Mouse (Mus musculus): ENCODE measurements around the gene Adgrl3.

Gene Adgrl3

GRCm38 (mm10) chr5:81019590-81020254 is at the start of gene Adgrl3:
TSS of gene Adgrl3 (plus strand) at chr5:81020138.
- no peak for DNase-seq (ENCODE audit: low spot score)

GRCm38 (mm10) chr5:81019166-81019565 is 772 bp upstream of the Adgrl3 start:
- no peak for DNase-seq (ENCODE audit: low spot score)

- no peak for DNase-seq (ENCODE audit: low spot score)
These were observed 505 bp downstream of the Adgrl3 start for GRCm38 (mm10) chr5:81020281-81021005.

DNA sequence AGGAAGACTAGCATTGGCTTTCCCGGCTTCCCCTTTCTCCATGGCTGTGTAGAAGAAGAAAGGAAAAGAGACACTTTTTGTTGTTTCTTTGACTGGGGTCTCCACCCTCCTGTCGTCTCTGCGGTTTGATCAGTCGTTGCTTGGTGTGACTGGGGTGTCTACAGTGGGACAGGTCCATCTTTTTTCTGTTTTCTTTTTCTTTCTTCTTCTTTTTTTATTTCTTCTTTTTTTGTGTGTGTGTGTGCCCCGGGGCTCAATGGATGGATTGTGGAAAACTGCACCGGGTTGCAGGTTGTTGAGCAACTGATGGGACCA is 1.0 kb downstream of the Adgrl3 start:
- DNase-seq (ENCODE audit: low spot score): no peak

GRCm38 (mm10) chr5:81021331-81021863 is 1.5 kb downstream of the Adgrl3 start:
- no peak for DNase-seq (ENCODE audit: low spot score)

GRCm38 (mm10) chr5:81021864-81022305 is 1.9 kb downstream of the Adgrl3 start:
- no peak for DNase-seq (ENCODE audit: low spot score)

GRCm38 (mm10) chr5:81022306-81023071 is 2.6 kb downstream of the Adgrl3 start:
- no peak for DNase-seq (ENCODE audit: low spot score)

DNA sequence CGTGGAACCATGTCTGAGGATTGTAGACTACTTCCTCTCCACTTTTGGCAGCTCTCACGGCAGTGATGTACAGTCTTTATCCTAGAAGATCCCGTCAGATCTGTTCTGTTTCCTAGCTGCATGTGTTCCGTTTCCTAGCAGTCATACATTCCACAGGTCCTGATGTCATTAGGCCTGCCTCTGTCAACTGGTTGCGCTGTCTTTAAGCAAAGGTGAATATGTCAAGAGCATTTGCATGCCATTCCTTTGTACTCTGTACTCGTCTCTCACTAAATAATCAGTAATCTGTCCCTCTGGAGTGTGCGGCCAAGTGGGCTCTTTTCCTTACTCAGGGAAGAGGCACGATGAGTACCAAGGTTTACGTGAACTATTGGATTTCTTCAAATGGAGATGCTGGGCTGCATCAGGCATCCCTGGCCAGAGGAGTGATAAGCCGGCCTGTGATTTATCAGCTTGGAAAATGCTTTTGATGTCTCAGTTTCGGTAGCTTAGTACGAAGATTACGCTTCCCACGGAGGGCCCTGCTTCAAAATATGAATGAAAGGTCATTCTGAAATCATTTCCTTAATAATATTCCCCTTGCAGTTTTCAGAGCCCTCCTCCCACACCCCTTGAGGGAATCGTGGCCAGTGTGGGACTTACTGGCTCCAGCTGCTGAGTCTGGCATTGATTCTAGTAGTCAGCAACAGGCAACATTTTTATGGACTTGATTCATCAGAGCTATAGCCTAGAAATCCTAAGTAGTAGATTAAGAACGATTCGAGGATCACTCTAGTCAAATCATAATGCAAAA is 4.2 kb downstream of the Adgrl3 start:
- no peak for DNase-seq (ENCODE audit: low spot score)

- DNase-seq (ENCODE audit: low spot score): no peak
These were observed 8.9 kb downstream of the Adgrl3 start for GRCm38 (mm10) chr5:81028875-81029274.

DNA sequence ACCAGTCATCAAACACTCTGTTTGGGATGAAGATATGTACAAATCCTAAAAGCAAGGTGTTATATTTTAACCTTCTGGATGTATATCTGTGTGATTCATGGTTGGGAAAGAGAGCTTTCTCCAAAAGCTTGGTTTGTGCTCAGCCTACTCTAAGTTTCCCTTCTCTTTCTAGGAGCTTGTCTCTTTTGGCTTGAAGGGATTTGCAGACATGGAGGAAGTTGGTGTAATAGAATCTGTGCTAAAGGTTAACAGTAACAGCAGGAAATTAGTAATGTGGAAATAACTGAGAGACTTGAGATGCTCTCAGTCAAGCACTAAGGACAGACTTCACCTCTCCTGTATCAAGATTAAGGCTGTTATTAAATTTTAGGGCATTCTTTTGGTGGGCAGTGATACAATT is 17.2 kb downstream of the Adgrl3 start:
- DNase-seq (ENCODE audit: low spot score): peak; percentile 21

DNA sequence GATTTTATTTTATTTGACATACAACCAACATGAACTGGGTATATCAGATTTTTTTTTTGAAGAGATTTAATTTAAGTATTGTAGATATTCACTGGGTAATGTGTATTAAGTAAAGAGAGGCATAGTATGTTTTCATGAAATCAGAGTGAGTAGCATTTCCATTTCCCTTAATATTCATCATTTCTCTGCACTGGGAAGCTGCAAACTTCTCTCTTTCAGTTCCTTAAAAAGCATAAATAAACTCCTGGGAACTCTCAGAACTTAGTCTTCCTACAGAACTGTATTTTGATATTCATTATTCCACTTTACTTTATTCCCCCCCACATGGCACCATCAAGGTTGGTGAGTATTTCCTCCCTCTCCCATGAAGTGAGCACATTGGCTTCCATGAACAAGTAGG is 23.9 kb downstream of the Adgrl3 start:
- DNase-seq (ENCODE audit: low spot score): no peak

- no peak for DNase-seq (ENCODE audit: low spot score)
These were observed 26.2 kb downstream of the Adgrl3 start for GRCm38 (mm10) chr5:81046128-81046527.

DNA sequence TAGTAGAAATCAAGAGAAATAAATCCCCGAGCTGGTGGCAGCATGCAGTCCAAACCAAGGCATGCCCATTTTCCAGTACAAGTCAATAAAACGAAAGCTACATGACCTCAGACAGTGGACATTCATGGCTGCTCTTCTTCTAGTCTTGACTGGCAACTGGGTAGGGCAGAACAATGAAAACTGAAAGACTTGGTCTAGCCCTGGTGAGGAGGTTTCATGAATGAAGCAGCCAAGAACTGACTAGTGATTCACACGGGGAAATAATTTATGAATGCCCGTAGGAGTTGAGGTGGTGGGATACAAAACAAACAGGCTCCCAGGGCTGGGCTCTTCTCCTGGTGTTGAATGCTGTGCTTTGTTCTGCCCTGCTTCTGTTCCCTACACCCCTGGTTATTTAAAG is 34.7 kb downstream of the Adgrl3 start:
- DNase-seq (ENCODE audit: low spot score): no peak

GRCm38 (mm10) chr5:81055253-81055652 is 35.3 kb downstream of the Adgrl3 start:
- DNase-seq (ENCODE audit: low spot score): no peak

DNA sequence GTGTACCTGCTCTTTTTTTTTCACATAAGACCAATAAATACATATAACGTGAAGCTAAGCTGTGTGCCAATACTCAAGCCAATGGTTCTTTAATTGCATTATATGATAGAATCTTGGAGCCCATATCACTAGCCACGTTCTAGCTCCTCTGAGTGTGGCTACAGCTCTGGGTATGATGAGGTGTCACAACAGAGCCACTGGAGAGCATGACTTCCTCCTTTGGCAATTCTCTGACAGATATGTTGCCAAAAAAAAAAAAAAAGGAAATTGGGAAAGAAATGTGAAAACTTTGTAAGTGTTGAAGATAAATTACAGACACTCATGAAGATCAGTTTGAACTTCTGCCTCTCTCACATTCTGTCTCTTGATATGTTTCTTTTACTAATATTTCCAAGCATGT is 38.2 kb downstream of the Adgrl3 start:
- peak; percentile 15 for DNase-seq (ENCODE audit: low spot score)

DNA sequence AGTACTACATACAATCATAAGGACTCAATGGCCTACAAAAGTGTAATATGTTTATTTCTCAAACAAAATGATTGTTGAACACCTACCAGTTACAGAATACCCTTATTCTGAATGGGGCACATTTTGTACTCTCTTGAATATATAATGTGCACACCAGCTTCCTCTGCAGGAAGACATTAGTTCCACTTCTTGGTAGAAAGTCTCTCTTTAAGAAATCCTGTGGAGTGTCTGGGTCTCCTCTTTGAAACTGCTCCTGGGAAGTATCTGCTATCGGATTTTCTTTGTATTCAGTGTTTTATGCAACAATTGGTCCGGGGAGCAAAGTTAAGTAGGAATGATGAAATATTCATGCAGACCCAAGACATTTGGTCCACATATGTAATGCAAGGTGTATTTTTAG is 41.0 kb downstream of the Adgrl3 start:
- DNase-seq (ENCODE audit: low spot score): no peak

- DNase-seq (ENCODE audit: low spot score): no peak
These were observed 41.4 kb downstream of the Adgrl3 start for GRCm38 (mm10) chr5:81061386-81061785.

GRCm38 (mm10) chr5:81064026-81064425 is 44.1 kb downstream of the Adgrl3 start:
- DNase-seq (ENCODE audit: low spot score): no peak

DNA sequence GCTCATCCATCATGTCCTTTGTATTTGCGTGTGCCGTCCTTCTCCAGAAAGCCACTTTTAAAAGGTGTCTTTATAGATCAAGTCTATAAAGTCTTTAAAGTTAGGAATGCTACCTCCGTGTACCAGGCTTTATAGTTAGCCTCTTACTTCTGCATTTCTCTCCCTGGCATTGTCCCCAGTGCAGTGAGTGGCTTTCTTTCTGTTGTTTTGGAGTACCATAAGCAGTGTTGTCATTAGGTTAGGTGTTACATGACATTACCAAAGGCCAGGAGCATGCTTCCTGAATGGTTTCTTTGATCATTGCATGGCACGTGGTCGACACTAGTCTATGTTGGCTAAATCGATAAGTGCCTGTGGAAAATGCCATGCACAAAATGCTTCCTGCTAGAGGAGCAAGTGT is 48.2 kb downstream of the Adgrl3 start:
- DNase-seq (ENCODE audit: low spot score): no peak

DNA sequence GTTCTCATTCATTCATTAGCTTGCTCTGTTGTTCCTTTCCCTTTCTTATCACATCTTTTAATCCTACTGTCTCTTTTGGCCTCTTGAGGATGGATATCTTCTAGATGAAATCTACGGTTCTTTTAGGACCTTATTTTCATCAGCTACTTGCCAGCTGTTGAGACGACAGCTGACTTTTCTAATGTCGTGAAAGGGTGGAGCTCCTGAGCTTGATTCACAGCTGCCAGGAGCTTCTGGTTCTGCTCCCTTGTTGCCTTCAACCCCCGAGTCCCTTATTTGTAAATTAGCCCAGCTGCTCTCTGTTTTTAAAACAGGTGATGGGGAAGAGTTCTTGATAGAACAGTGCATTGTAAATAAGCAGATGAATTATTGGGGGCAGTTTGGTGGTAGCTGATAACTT is 48.9 kb downstream of the Adgrl3 start:
- DNase-seq (ENCODE audit: low spot score): no peak

GRCm38 (mm10) chr5:81072888-81073287 is 53.0 kb downstream of the Adgrl3 start:
- no peak for DNase-seq (ENCODE audit: low spot score)

GRCm38 (mm10) chr5:81073875-81074274 is 53.9 kb downstream of the Adgrl3 start:
- no peak for DNase-seq (ENCODE audit: low spot score)
